Mouse (Mus musculus) kidney, adult 2 months (tissue): ENCODE results near the gene Cog2.

Experiments used
- CTCF ChIP-seq: fragments of 200-500 bp; conservative IDR thresholded peaks from 2 replicates; pipeline ENCODE4 v1.5.1; 2011; ENCODE audit warnings: low read depth, mild to moderate bottlenecking, control low read depth, low read length, moderate library complexity, mixed read lengths; ENCODE audit not compliant: insufficient read depth, insufficient read length
- POLR2A ChIP-seq: fragments of 200-500 bp; IDR thresholded peaks from one replicate; pipeline ENCODE4 v1.6.1; 2011; ENCODE audit warnings: low read depth, low read length, control low read depth

- TF ChIP-seq CTCF (no peak), POLR2A (no peak)
Measured at GRCm38 (mm10) chr8:124530556-124530955, 10.0 kb downstream of the Cog2 start.
